Mouse (Mus musculus) MEL (cell line): ENCODE results near the gene Tmem214.

ENCODE experiments used
- CTCF ChIP-seq, 3 experiments: IDR thresholded peaks in 2 of 3; conservative IDR thresholded peaks in 1 of 3; 2 replicates each; pipeline ENCODE4 v1.5.1; 2011 to 2012; ENCODE audit warnings: low read length in 3 of 3, low read depth in 2 of 3, mild to moderate bottlenecking in 2 of 3, improper control_type of control experiment in 1 of 3, inconsistent platforms in 1 of 3, mixed read lengths in 1 of 3, moderate library complexity in 1 of 3; ENCODE audit not compliant: control insufficient read depth in 1 of 3, insufficient read depth in 1 of 3, poor library complexity in 1 of 3, severe bottlenecking in 1 of 3
- E2F4 ChIP-seq: IDR thresholded peaks from 2 replicates; pipeline ENCODE4 v1.6.1; 2011; ENCODE audit warnings: low read depth, low read length, improper control_type of control experiment, borderline replicate concordance
- HCFC1 ChIP-seq: IDR thresholded peaks from 2 replicates; pipeline ENCODE4 v1.6.1; 2012; ENCODE audit warnings: low read depth, mild to moderate bottlenecking, inconsistent platforms, low read length, improper control_type of control experiment, moderate library complexity
- MAFK ChIP-seq: IDR thresholded peaks from 2 replicates; pipeline ENCODE4 v1.6.1; 2011; ENCODE audit warnings: low read depth, mild to moderate bottlenecking, low read length, improper control_type of control experiment, borderline replicate concordance
- POLR2A ChIP-seq, 2 experiments: IDR thresholded peaks; 2 replicates each; pipeline ENCODE4 v1.6.1; 2011 to 2012; ENCODE audit warnings: low read length in 2 of 2, mild to moderate bottlenecking in 2 of 2, control low read depth in 1 of 2, improper control_type of control experiment in 1 of 2, low read depth in 1 of 2, moderate library complexity in 1 of 2; ENCODE audit not compliant: control insufficient read depth in 1 of 2, insufficient read depth in 1 of 2, poor library complexity in 1 of 2
- UBTF ChIP-seq: IDR thresholded peaks from 2 replicates; pipeline ENCODE4 v1.6.1; 2012; ENCODE audit warnings: low read depth, mild to moderate bottlenecking, inconsistent platforms, low read length, improper control_type of control experiment, moderate library complexity, borderline replicate concordance; ENCODE audit not compliant: insufficient read depth
- ZKSCAN1 ChIP-seq: IDR thresholded peaks from 2 replicates; pipeline ENCODE4 v1.6.1; 2012; ENCODE audit warnings: low read depth, mild to moderate bottlenecking, inconsistent platforms, low read length, improper control_type of control experiment, moderate library complexity

DNA sequence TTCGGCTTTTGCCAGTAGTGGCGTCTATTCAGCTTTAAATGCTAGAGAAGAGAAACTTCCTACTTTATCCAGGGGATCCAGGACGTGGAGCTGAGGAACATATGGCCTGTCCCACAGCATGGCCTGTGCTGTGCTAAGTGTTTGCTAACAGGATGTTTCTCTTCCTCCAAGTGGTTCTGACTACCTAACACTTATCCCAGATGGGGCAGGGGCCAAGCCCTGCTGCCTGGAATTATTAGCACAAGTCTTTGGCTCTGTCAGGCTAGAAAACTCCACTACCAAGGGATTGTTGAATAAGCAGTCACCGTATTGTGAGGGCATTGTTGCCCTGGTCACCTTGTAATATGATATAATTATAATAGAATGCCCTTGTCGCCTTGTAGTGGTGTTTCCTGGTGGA, 45.1 kb upstream of the Tmem214 start:
- TF ChIP-seq ZKSCAN1 (no peak), UBTF (no peak), HCFC1 (no peak), E2F4 (no peak), MAFK (no peak), CTCF (IDR thresholded peaks at IDR 0.05 in 2 of 3, conservative IDR thresholded peaks at IDR 0.05 in 1 of 3; ENCODE audit: control insufficient read depth in 1 of 3, insufficient read depth in 1 of 3, low read depth in 2 of 3, low read length in 3 of 3, poor library complexity in 1 of 3, severe bottlenecking in 1 of 3) (no peak), POLR2A (IDR thresholded peaks at IDR 0.05; ENCODE audit: control insufficient read depth in 1 of 2, insufficient read depth in 1 of 2, low read depth in 1 of 2, low read length in 2 of 2, poor library complexity in 1 of 2) (no peak)
